Mouse (Mus musculus) embryonic facial prominence, embryonic 15.5 days (tissue): Measurements from ENCODE around the gene Gm49711. TPM values are rescaled to one million over a fixed set of nuclear protein-coding genes. Genes with fewer than 3 reads are reported as not detected.

Experiments
- ATAC-seq: fragments of 200-750 bp; cut with Nextera tagmentation; 2 replicates; pipeline ENCODE4 v1.8.0; 2017; ENCODE audit warnings: low read depth, moderate TSS enrichment; ENCODE audit not compliant: insufficient number of reproducible peaks, low FRiP score, low TSS enrichment
- H3K27ac ChIP-seq: fragments of 300-500 bp; sonication (generic); replicated peaks from 2 replicates; pipeline ENCODE4 v1.5.1; 2015; ENCODE audit warnings: mild to moderate bottlenecking, inconsistent platforms
- H3K27me3 ChIP-seq: fragments of 300-500 bp; sonication (generic); 2 replicates; pipeline ENCODE4 v1.6.1; 2015; ENCODE audit warnings: inconsistent platforms
- H3K36me3 ChIP-seq: fragments of 300-500 bp; sonication (generic); 2 replicates; pipeline ENCODE4 v1.6.1; 2015; ENCODE audit warnings: mild to moderate bottlenecking, inconsistent platforms
- H3K4me1 ChIP-seq: fragments of 300-500 bp; sonication (generic); 2 replicates; pipeline ENCODE4 v1.6.1; 2015; ENCODE audit warnings: inconsistent platforms
- H3K4me2 ChIP-seq: fragments of 300-500 bp; sonication (generic); replicated peaks from 2 replicates; pipeline ENCODE4 v1.6.1; 2015; ENCODE audit warnings: mild to moderate bottlenecking, inconsistent platforms
- H3K4me3 ChIP-seq: fragments of 300-500 bp; sonication (generic); replicated peaks from 2 replicates; pipeline ENCODE4 v1.5.1; 2015; ENCODE audit warnings: mild to moderate bottlenecking, inconsistent platforms
- H3K9ac ChIP-seq: fragments of 300-500 bp; sonication (generic); 2 replicates; pipeline ENCODE4 v1.6.1; 2015; ENCODE audit warnings: inconsistent platforms
- H3K9me3 ChIP-seq: fragments of 300-500 bp; sonication (generic); replicated peaks from 2 replicates; pipeline ENCODE4 v1.6.1; 2016; ENCODE audit warnings: inconsistent platforms
- WGBS: fragments of 180-500 bp; shearing (Covaris S2); methylation state at CpG from one replicate; pipeline ENCODE4 v1.1.7; 2015; 5-methylcytosine and 5-hydroxymethylcytosine counted together
- polyA plus RNA-seq: library from polyadenylated mRNA; unstranded; fragments of >200 nt; fragmentation: Nextera tagmentation; extraction: Ambion mirVana; gene quantifications from 2 replicates; pipeline ENCODE4 v1.2.1, GENCODE M21; 2015

Gene Gm49711
- polyA plus RNA-seq, 1 experiment from 2014 or later, result 0.15 TPM

- WGBS, result 58% methylated on average over 9 of the region's 9 CpGs
- H3K4me2 ChIP-seq, result no peak overlapping the region
- no peak for ATAC-seq
- H3K9me3 ChIP-seq, result no peaks in the 10 kb centered on the region
- no peak overlapping the region for H3K27ac ChIP-seq
- H3K4me3 ChIP-seq, result no peak overlapping the region
- no peak overlapping the region for H3K9ac ChIP-seq
- H3K4me1 ChIP-seq, result peaks cover 18% of the 10 kb centered on the region; the same call in 1 of the 2 replicates
- 0 out of 2 replicates have a peak, but pooled peaks cover 15% of the 10 kb centered on the region for H3K36me3 ChIP-seq
- no peaks in the 10 kb centered on the region for H3K27me3 ChIP-seq
Observed at GRCm38 (mm10) chr16:92103572-92104331, 45.6 kb downstream of the Gm49711 start.

DNA sequence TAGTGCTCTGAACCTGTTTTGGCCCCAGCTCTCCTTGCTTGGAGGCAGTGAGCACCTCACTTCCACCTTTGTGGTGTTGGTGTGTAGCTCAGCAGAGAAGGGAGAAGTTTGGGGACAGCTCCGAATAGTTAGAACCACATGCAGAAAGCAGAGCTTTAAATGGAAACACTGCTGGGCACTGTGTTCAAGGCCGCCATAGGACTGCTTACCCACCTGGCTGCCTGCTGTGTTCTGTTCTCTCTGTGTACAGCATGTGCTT lies 46.1 kb downstream of the Gm49711 start:
- Histone ChIP-seq H3K27ac (no peak overlapping the region), H3K36me3 (0 out of 2 replicates have a peak, but pooled peaks cover 15% of the 10 kb centered on the region), H3K9ac (no peak overlapping the region), H3K9me3 (no peaks in the 10 kb centered on the region), H3K4me2 (no peak overlapping the region), H3K4me3 (no peak overlapping the region), H3K4me1 (peaks cover 13% of the 10 kb centered on the region; the same call in 1 of the 2 replicates), H3K27me3 (no peaks in the 10 kb centered on the region)
- no peak for ATAC-seq
- 73% methylated on average over 2 of the region's 2 CpGs for WGBS

- WGBS, result 95% methylated on average over 2 of the region's 2 CpGs
- no peak for ATAC-seq
Observed at GRCm38 (mm10) chr16:92104951-92105350, 46.8 kb downstream of the Gm49711 start.

DNA sequence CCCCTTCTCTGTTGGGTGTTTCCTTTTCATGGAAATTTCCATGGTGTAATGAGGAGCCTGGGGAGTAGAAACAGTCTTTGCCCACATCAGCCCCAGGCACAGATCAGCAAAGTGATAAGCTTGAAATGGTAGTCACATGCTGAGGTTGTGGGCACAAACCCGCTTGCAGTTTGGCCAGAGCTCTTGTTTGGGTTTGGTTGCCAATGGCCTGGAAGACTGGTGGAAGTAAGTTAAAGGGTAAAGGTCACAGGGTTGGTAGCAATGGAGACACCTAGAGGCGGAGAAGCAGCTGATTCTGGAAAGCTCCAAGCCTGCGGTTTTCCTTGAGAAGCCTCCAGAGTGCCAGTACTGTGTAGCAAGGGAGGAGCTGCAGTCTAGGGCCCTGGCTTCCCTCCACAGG lies 47.5 kb downstream of the Gm49711 start:
- H3K4me1 ChIP-seq, result peaks cover 6% of the 10 kb centered on the region; the same call in 1 of the 2 replicates
- WGBS, result 62% methylated on average over 3 of the region's 3 CpGs
- ATAC-seq, result no peak

More at GRCm38 (mm10) chr16:92104951-92105350, 46.8 kb downstream of the Gm49711 start:
- no peaks in the 10 kb centered on the region for H3K9me3 ChIP-seq
- peaks cover 6% of the 10 kb centered on the region; the same call in 1 of the 2 replicates for H3K4me1 ChIP-seq
- no peak overlapping the region for H3K4me3 ChIP-seq
- no peak overlapping the region for H3K27ac ChIP-seq
- H3K36me3 ChIP-seq, result 0 out of 2 replicates have a peak, but pooled peaks cover 15% of the 10 kb centered on the region
- no peak overlapping the region for H3K4me2 ChIP-seq
- no peaks in the 10 kb centered on the region for H3K27me3 ChIP-seq
- no peak overlapping the region for H3K9ac ChIP-seq

GRCm38 (mm10) chr16:92107346-92107745 lies 49.2 kb downstream of the Gm49711 start:
- Histone ChIP-seq H3K36me3 (peaks cover 9% of the 10 kb centered on the region), H3K27ac (no peak overlapping the region), H3K4me2 (no peak overlapping the region), H3K4me3 (no peak overlapping the region), H3K27me3 (no peaks in the 10 kb centered on the region), H3K4me1 (peaks cover 6% of the 10 kb centered on the region; the same call in 1 of the 2 replicates), H3K9me3 (no peaks in the 10 kb centered on the region), H3K9ac (no peak overlapping the region)
- WGBS, result 89% methylated on average over 5 of the region's 5 CpGs
- ATAC-seq, result no peak

More for the DNA sequence above, 47.5 kb downstream of the Gm49711 start:
- Histone ChIP-seq H3K27me3 (no peaks in the 10 kb centered on the region), H3K9me3 (no peaks in the 10 kb centered on the region), H3K9ac (no peak overlapping the region), H3K36me3 (0 out of 2 replicates have a peak, but pooled peaks cover 13% of the 10 kb centered on the region), H3K4me3 (no peak overlapping the region), H3K4me2 (no peak overlapping the region), H3K27ac (no peak overlapping the region)

GRCm38 (mm10) chr16:92114706-92115241 lies 56.7 kb downstream of the Gm49711 start:
- peaks cover 14% of the 10 kb centered on the region for H3K36me3 ChIP-seq
- no peak overlapping the region for H3K9ac ChIP-seq
- ATAC-seq, result no peak
- no peak overlapping the region for H3K4me3 ChIP-seq
- H3K4me1 ChIP-seq, result peaks cover 20% of the 10 kb centered on the region
- H3K27ac ChIP-seq, result no peak overlapping the region
- no peaks in the 10 kb centered on the region for H3K27me3 ChIP-seq
- H3K9me3 ChIP-seq, result no peaks in the 10 kb centered on the region
- 76% methylated on average over 5 of the region's 5 CpGs for whole genome bisulfite sequencing
- no peak overlapping the region for H3K4me2 ChIP-seq

- Histone ChIP-seq H3K9ac (no peak overlapping the region), H3K27me3 (no peaks in the 10 kb centered on the region), H3K4me1 (peaks cover 20% of the 10 kb centered on the region), H3K4me2 (peak overlapping the region; percentile 33), H3K36me3 (peaks cover 14% of the 10 kb centered on the region), H3K27ac (no peak overlapping the region), H3K9me3 (no peaks in the 10 kb centered on the region), H3K4me3 (peak overlapping the region; percentile 17; the same call in 1 of the 2 replicates)
- WGBS, result 30% methylated on average over 20 of the region's 20 CpGs
- 0 out of 2 replicates have a peak, but pooled peaks have one; percentile 60 for ATAC-seq
Observed at GRCm38 (mm10) chr16:92115611-92116421, 57.7 kb downstream of the Gm49711 start.

- Histone ChIP-seq H3K4me1 (peaks cover 20% of the 10 kb centered on the region), H3K4me2 (no peak overlapping the region), H3K9ac (no peak overlapping the region), H3K9me3 (no peaks in the 10 kb centered on the region), H3K27ac (no peak overlapping the region), H3K36me3 (peaks cover 6% of the 10 kb centered on the region), H3K27me3 (no peaks in the 10 kb centered on the region), H3K4me3 (no peak overlapping the region)
- no peak for ATAC-seq
- WGBS, result 59% methylated on average over 9 of the region's 9 CpGs
Observed at GRCm38 (mm10) chr16:92117337-92118209, 59.5 kb downstream of the Gm49711 start.

DNA sequence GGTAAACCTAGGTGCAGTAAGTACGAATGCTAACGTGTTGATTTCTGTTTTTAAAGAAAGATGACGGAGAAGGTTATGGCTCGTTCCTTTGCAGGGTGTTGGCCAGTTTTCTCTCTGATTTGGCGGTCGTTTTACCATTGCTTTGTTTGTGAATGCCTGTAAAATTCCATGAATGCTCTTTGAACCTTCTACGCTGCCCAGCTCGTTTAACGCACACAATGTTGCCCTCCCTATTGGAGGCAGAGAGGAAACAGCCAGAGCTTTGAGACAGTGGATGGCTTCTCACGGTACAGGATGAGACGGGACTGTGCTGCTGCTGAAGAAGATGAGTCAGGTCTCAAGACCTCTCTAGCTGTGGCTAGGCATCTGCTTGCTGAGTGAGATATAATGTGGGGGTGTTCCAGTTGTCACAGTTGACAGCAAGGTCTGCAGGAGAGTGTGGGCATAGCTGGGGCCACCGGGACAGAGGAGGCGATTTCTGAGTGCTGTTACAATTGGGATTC lies 60.9 kb downstream of the Gm49711 start:
- H3K4me1 ChIP-seq, result peaks cover 20% of the 10 kb centered on the region
- WGBS, result 66% methylated on average over 13 of the region's 13 CpGs
- H3K9me3 ChIP-seq, result no peaks in the 10 kb centered on the region
- no peak overlapping the region for H3K4me2 ChIP-seq
- no peak overlapping the region for H3K27ac ChIP-seq
- no peak for ATAC-seq
- no peak overlapping the region for H3K9ac ChIP-seq
- H3K27me3 ChIP-seq, result no peaks in the 10 kb centered on the region
- no peaks in the 10 kb centered on the region for H3K36me3 ChIP-seq
- H3K4me3 ChIP-seq, result no peak overlapping the region

- Histone ChIP-seq H3K4me3 (no peak overlapping the region), H3K9ac (no peak overlapping the region), H3K4me2 (no peak overlapping the region), H3K9me3 (no peaks in the 10 kb centered on the region), H3K27ac (no peak overlapping the region), H3K36me3 (no peaks in the 10 kb centered on the region), H3K27me3 (no peaks in the 10 kb centered on the region), H3K4me1 (peaks cover 5% of the 10 kb centered on the region)
- 72% methylated on average over 17 of the region's 17 CpGs for WGBS
- no peak for ATAC-seq
Observed at GRCm38 (mm10) chr16:92120899-92121531, 62.9 kb downstream of the Gm49711 start.
